Mouse (Mus musculus): ENCODE measurements around the gene Bend5.

The Bend5 gene

DNA sequence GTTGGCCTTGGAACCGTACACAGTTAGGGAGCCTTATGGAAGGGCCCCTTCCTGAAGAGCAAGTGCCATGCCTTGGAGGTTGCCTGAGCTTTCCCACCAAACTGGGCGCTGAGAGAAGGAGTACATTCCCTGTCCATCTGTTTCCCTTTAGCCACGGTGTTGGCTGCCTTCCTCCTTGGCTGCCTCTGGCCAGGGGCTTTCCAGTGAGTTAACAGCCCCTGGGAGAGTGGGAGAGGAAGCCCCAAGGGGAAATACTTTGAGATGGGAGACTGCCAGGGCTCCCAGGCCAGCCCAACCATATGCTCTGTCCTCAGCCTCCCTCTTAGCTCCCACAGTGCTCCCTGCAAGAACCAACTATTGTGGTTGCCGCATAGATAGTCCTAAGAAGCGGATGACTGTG lies 70.4 kb downstream of the Bend5 start:
- DNase-seq (ENCODE audit: low read depth, low spot score), result no peak

DNA sequence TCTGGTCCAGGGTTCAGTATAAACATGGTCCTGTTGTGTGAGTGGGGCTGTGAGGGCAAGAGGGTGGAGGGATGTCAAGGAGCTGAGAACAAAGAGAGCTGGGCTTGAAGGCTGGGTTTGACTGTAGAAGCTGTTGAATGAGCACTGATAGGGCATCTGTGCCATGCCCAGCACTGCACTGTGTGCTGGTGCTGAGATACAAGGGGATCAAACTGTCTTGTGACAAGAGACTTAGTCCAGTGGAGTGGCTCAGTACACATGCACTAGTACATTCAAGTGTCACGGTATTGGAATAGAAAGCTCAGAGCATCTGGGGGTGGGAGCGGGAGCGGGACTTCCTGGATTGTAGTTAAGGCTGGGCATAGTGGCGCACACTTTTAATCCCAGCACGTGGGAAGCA lies 71.4 kb downstream of the Bend5 start:
- no peak for DNase-seq (ENCODE audit: low read depth, low spot score)

DNA sequence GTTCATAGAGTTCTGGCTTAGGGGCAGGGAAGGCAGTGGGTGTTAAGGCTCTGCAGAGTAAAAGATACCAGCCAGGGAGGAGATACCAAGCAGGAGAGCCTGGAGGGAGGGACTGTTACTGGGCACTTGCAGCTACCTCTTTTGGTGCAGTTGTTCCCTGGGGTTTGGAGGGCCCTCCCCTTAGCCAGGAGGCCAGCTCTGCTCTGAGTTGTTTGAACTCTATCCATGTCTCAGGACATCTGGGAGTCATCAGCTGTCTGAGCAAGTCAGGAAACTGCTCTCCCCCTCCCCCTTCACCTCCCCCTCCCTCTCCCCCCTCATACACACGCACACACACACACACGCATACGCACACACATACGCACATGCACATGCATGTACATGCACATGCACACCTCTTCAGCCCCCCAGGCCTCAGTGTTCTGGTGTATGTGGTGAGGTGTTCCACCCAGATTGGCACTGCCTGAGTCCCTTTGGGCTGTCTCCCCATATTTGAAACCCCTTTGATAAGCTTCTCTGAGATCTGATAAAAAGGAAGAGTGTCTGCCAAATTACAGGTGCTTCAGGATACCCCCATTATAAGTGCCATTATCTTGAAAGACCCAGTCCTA lies 72.5 kb downstream of the Bend5 start:
- no peak for DNase-seq (ENCODE audit: low read depth, low spot score)

DNA sequence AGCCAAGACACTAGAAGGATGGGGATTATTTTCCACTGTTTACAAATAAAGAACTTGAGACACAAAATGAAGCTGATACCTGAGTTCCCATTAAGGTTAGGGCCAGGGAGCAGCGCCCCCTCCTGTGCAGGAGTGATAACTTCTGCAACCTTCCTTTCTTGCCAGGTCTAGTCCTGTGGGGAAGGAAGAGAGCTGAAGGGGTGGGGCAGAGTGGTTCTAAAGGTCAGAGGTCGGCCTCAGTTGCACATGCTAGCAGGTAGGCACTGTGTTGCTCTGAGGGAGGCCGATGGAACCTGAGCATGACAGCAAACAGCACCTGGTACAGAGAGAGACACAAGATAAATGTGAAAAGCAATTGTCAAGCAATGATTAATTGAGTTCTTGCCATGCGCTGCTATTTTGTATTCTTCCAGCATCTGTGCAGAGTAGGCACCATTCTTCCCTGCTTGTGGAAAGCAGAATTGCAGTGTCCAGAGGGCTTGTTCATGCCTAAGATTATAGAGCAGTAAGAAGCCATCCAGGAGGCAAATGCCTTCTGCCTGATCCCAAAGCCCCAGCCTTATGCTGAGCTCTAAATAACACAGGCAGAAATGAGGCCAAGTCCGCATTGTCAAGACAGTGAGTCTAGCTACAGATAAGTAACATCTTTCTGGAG lies 79.1 kb downstream of the Bend5 start:
- peak; percentile 27 for DNase-seq (ENCODE audit: low read depth, low spot score)

DNA sequence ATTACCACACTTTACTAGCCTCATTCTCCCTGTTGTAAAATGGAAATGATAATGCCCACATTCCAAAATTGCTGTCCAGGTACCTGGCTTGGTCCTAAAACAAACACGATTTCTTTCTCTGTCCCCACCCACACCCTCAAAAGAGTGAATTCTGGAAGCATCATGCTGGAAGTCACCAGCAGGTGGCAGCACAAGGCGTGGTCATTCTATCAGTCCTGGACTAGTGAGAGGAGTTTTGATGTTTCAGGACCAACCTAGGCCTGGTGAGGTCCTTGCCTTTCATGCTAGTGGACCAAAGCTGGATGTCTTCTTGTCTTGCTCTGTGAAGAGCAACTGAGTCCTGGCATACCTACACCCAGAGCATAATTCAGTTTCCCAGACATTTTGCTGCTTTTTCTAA lies 81.1 kb downstream of the Bend5 start:
- peak; percentile 52 for DNase-seq (ENCODE audit: low read depth, low spot score)

DNA sequence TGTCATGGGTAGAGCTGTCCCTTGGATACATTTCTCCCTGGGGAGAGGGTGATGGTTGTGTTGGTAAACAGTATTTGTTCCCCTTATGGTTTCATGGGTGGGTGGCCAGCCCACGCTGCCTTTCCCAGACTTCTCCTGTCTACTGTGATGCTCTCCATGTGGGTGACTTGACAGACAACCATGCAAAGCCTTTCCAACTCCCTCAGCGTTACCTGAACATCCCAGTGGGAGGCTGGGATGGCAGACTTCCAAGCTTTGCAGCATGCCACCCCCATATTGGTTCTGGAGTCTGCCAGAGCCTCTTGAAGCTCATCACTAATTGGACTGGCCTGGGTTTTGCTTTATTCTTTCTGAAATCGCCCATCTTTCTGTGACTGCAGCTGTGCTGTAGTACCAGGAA lies 83.9 kb downstream of the Bend5 start:
- no peak for DNase-seq (ENCODE audit: low read depth, low spot score)

DNA sequence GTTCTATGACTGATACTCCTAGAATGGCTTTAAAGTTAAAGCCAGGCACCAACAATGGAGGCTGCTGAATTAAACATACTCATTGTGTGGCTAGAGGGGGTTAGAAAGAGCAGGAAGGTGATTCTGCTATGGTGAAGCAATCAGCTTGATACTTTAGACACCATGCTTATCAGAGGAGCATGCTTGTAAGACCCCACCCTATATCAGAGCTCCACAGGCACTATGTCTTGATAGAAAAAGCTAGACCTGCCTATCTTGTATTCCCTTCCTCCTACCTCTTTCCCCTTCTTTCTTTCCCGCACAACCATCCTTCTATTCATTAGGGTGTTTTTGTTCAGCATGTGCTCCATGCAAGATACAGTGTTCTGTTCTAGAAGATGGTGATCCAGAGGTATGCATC lies 86.6 kb downstream of the Bend5 start:
- DNase-seq (ENCODE audit: low read depth, low spot score), result no peak

DNA sequence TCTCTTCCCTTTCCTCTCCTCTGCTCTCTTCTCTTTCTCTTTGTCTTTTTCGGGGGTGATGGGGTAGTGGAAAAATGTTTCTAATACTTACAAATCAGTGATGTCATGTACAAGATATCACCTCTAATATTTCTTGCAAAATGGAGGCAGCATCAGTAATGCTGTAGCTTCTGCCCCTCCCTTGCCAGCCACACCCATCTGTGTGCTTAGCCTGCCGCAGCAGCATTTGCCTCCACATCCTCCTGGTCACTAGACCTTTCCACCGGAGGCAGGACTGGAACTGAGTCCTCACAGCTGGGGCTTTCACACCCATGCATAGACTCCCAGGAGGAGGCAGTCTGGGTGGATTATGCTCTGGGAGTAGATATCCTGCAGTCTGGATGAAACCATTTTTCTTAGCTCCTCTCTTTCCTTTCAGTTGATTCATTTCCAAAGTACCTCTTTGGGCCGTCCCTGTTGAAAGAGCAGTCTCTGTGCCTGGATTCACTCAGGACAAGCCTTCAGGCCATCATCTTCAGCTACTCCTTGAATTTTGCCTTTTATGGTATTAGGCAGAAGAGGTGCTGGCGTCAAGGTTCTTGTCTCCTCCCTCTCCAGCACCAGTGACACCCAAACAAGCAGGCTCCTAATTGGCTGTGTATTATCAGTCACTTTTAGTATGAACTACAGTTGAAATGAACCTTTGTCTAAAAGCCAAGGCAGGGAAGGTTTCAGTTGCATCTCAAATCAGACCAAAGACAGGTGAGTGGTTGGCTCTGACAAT lies 88.3 kb downstream of the Bend5 start:
- no peak for DNase-seq (ENCODE audit: low read depth, low spot score)

DNA sequence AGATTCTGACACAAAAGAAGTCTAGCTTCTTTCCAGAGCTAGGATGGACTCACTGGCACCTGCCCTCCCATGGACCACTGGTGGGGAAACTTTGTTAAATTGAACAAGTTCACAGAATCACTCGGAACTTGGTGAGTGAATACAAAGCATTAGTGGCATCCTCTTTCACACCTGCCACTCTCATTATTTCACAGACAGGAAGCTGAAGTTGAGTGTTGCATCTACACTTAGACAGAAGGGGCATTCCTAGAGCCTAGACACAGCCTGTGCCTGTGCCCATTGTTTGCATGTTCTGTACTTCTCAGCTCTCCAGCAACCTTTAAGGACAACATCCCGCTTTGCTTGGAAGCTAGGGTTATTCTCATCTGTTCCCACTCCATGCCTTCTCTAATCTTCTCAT lies 90.1 kb downstream of the Bend5 start:
- no peak for DNase-seq (ENCODE audit: low read depth, low spot score)

All from ES-CJ7 (cell line).